Mouse (Mus musculus) left cerebral cortex, adult 11 months (tissue): ENCODE results near the gene Pdik1l.

ENCODE experiments used
- DNase-seq: peaks from one replicate; pipeline ENCODE4 v3.0.0; 2022; ENCODE audit warnings: low spot score

The Pdik1l gene

DNA sequence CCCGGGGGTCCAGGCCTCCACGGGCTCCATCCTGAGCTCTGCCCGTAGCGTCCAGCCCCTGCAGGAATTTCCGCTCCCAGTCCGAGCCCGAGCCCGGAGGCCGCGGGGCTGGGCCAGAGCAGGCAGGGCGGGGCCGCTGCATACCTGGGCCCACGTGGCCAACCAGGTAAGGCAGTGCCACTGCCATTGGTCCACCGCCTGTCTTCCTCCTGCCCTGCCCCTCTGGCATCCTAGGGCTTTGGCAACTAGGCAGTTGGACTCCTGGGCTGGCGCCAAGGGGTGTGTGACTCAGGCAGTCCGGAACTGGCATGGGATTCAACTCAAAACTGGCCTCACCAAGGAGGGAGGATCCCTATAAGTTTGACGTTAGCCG, 49.4 kb downstream of the Pdik1l start, which contains the start of gene Cnksr1:
Gene Cnksr1 (minus strand): TSS at position 121 of the 373 bp plus-strand sequence.
- DNase-seq = no peak

DNA sequence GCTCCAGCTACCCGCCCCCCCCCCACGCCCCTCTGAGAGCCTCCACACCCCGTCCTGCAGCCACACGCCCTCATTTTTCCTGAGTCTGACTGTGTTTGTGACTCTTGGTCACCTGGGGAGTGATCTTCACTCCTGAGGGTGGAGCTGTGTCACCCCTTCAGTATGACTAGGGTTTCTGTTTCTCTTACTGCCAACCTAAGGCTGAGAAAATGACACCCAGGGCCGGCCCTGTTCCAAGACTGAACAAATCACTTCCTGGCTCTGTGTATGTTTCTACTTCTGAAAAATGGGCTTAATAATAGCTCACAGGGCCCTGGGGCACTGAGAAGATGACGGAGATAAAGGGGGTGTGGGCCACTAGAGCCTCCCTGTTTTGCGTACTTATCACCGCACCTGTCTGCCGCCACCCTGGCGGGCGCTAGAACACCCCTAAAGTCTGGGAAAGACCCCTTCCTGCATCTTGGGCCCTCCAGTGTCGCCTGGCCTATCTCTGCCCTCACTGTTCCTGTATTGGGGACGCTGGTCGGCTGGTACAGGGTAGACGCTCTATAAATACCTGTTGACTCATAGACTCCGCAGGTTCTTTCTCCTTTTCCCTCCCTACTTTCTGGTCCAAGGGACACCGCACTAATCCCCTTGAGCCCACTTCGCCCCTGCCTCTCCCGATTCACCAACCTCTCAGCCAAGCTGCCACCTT, 50.0 kb downstream of the Pdik1l start:
- no peak for DNase-seq

DNA sequence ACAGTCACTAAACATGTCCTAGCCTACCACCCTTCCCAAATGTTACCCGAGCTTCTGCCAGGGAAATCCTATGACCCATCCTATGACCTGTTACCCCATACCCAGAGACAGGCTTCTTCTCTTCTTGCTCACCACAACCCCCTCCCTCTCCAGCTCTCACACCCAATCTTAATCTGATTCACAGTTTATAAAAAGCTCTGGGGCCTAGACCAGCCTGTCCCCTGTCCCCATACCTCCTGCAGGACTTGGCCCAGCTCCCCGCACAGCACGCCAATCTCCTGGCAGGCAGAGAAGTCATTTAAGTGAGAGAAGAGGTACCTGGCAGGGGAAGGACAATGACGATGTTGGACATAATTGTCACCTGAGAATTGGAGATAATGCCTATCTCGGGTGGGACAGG, 52.8 kb downstream of the Pdik1l start:
- no peak for DNase-seq

DNA sequence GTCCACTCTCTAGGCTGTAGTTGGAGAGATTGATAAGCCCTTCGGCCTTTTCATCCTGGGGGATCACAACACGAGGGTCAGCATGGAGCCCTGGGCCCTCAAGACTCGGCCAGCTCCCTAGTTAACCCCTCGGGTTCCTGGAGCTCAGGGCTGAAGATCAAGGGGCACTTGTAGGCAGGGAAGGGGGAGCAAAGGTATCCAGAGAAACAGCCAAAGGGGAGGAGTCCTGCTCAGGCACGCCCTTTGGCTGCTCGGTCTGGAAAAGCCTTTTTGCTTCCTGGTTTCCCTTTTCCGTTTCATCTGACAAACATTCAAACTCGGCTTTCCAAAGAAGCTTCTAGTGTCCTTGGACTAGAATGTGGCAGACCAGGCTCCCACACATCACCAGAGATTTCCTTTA, 57.3 kb downstream of the Pdik1l start:
- no peak for DNase-seq

DNA sequence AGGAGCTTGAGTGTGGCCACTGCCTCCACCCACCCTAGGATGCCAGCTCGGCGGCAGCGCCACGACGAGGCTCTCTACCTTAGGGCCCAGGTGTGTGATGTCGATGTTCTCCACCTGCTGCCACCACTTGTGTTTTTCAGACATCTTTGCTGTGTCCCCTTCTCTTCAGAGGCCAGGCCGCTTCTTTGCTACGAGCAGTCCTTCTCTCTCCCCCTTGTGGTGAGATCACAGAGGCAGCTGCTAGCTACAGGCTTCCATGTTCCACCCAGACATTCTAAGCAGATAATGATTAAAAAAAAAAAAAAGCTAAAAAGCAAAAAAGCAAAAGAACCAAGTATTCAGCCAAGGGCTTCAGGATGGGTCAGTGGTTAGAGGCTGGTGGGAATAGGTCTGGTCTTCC, 60.5 kb downstream of the Pdik1l start, which contains the start of gene Catsper4:
Gene Catsper4 (minus strand): TSS at position 190 of the 400 bp plus-strand sequence.
- no peak for DNase-seq
